Mouse (Mus musculus) T-cell, adult 2 months (primary cell): ENCODE data around the gene Prol1.
"Not testable (repeated sequence)": the region's sequence is repeated elsewhere in the genome, so short reads cannot be mapped to it uniquely, and the experiment has no call there.

Source experiments
- DNase-seq: peaks from one replicate; pipeline ENCODE4 v3.0.0; 2022; ENCODE audit warnings: low spot score

The Prol1 gene

DNA sequence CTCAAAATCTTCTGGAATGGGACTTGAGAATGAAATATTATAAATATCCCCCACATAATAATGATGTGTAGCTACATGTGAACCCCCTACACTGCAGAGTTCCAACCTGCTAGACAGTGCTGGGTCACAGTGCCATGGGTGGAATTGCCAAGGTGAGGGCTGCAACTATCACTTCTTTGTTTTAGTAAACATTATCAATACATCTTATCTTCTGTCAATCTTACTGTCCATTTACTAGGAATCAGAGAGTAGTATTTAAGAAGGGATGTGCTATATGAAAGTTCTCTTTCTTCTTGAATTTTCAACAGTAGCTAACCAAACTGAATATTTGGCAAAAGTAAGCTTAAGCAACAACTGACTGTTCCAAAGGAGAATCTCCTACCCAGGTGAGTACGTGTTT lies at the start of gene Prol1:
Gene Prol1 (plus strand): TSS at position 301 of the 400 bp plus-strand sequence.
- no peak for DNase-seq

DNA sequence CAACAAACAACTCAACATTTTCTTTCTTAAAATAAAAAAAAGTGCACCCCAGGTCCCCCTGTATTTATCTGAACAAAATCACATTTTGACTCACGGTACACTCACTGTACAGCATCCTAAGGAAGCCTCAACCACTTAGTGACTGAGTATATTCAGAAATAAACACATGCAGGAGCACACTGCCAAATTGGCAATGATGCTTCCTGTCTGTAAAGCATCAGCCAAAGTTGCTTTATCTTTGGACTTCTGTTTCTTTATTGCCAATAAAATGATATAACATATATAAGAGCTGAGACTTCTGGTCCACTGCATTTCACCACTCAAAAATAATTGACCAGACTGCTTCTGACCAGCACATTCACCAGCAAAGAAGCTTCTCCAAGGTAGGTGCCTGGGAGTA lies 48.5 kb upstream of the Prol1 start, which contains the start of gene Gm7714:
Gene Gm7714 (plus strand): TSS at position 301 of the 400 bp plus-strand sequence.
- DNase-seq: no peak

DNA sequence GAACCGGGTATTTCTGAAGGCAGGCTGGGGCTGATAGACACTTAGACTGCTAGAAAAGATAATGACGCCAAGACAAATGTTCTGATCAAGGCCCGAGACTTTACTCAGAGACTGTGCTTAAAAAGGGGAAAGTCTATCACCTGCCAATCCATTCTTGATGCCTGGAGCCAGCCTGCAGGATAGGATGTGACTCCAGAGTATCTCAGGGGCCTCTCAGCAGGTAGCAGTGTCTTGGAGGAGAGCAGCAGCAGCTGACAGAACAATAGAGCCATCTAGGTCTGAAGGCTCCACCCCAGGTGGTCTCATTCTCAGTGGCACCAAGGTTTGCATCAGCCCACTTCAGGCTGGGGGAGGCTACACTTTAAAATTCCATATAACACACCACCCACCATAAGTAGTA lies 5.8 kb upstream of the Prol1 start:
- not testable (repeated sequence) for DNase-seq

DNA sequence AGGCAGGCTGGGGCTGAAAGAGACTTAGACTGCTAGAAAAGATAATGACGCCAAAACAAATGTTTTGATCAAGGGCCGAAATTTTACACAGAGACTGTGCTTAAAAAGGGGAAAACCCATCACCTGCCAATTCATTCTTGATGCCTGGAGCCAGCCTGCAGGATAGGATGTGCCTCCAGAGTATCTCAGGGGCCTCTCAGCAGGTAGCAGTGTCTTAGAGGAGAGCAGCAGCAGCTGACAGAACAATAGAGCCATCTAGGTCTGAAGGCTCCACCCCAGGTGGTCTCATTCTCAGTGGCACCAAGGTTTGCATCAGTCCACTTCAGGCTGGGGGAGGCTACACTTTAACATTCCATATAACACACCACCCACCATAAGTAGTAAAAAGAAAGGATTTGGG lies 31.4 kb downstream of the Prol1 start:
- not testable (repeated sequence) for DNase-seq

DNA sequence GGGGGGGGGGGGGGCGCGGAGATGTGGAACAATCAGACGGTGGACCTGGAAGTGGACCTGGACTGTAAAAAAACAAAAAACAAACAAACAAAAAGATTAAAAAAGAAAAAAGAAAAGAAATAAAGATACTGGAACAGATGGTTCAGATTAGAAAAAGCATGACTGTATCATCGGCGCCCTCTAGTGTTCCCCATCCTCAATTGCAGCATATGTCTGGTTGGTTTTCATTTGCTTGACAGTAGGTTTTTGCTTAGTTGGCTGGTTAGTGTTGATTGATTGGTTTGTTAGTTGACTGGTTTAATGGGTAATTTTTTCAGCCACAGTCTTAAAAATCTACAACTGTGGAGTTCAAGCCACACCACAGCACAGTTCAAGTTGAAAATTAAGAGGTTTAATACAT lies 47.7 kb downstream of the Prol1 start:
- DNase-seq: no peak

DNA sequence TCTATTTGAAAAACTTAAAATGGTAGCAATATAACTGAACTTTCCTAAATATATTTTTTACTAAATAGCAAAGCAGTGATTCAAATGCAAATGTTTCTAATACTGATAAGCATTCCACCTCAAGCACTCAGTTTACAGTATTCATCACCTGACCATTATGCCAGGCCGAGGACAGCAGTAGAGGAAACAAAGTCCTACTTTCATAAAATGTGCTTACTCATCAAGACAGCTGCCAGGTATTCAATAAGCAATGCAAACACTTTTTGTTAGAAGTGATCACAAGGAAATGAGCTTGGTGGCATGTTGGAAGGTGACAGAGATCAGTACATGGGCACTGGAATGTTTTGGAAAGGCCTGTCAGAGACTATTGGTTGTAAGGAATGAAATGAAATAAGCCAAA lies 49.8 kb downstream of the Prol1 start:
- no peak for DNase-seq

DNA sequence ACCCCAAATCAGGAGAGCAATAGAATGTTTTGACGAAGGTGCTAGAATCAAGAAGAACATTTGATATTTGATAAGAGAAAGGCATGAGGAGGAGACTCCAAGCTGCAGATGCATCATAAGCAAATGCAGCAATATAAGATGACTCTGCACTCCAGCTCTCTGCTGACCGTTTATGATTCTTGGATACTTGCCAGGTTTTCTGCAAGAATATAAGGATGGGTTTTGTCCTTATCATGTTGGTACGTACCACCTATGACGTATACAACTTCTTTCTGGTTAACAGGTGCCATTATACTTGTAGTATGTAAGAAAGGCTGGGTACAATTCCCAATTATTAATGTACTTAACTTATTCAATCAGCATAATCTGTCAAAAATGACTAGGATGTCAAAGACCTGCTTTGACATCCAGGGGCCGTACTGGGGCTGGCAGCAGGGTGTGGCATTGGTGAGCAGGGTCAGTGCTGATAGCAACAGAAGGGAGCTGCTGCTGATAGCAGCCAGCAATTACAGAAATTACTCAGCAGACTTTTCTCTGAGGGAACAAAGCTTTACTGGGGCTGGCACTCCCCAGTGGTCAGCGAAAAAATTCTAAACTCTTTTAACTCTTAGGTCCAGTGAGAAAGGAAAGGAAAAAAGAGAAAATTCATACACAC lies 53.6 kb downstream of the Prol1 start:
- DNase-seq: no peak

DNA sequence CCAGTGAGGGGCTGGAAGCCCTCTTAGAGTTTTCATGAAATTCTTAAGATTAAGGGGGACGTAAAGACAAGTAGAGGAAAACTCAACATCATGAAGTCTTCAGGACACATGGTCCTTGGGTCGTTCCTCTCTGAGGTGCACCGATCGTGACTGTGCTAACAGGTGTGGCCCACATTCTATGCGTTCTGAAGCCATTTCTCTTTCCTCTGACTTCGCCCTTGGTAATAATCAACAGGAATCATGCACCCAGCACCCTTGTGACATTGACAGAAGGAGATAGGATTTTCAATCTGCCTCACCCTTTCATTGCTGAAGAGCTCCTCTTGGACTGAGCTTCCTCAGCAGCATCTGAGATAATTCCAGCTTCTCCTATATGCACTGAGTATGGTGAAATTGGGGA lies 55.5 kb downstream of the Prol1 start:
- DNase-seq: no peak

DNA sequence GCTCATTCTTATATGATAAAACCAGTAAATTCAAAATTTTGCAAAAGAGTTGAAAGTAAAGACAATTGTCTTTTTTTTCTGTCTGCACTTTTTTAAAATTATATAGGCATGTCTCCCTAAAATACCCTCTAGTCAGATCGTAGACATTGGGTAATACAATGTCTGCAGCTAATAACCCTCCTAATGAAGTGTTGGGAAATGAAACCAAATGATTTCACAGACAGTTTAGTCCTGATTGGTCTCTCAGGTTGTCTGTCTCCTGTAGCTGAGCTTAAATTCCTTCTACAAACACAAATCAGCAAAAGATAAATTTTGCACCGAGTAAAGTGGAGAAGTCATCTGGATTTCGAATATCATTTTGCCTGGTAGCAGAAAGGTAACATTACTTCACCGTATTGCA lies 58.7 kb downstream of the Prol1 start, which contains the start of gene Amtn:
Gene Amtn (plus strand): TSS at position 301 of the 400 bp plus-strand sequence.
- DNase-seq: no peak
